Mouse (Mus musculus): ENCODE results near the gene Lcn8.

DNA sequence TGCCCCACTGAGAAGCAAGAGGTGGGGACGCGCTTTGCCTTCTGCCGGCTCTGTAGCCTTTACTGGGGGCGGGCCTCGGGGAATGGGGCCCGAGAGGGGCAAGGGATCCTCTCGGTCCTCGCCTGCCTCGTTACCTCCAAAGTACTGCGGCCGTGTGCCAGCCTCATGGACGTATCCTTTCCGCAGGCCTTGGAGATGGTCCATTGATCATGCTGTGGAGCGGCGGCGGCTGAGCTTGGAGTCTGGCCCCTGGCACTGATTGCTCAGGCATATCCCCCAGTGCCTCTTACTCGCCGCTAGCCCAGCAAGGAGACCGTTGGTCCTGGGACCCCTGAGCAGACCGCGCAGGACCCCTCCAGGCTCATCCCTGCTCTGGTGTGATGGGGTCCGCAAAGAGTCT, 36.5 kb upstream of the Lcn8 start:
- no peak for TF ChIP-seq POLR2A (IDR thresholded peaks at IDR 0.05; ENCODE audit: borderline replicate concordance, control insufficient read depth, low read depth, low read length)
- TF ChIP-seq CTCF (IDR thresholded peaks at IDR 0.05; ENCODE audit: control insufficient read depth, insufficient read depth, low read length): no peak

Measured in bone marrow, adult 2 months (tissue).